ENCODE assay signal across 25 mouse cellular contexts in genomic region chr4:59596556-59596955, GRCm38 (mm10). TPM values are rescaled to one million over a fixed set of nuclear protein-coding genes. Genes with fewer than 3 reads are reported as not detected.
A peak's percentile ranks its signal among the peaks of the same experiment; 100 is the strongest.
DNase-seq lines count a peak whose midpoint lies in the region; ATAC-seq and TF ChIP-seq lines count a peak whose summit lies in the region.
"Had no signal": no experiment of that assay in that cellular context is flagged by ENCODE, and none has a peak within 500 bp of the region (broad histone marks: within the 10 kb centered on the region; RNA-seq: fewer than 3 reads in every experiment).

No protein-coding gene starts in this region.

- DNase-seq in A20 (ENCODE audit: low read depth, low spot score) (peak; percentile 63), CH12.LX (ENCODE audit: extremely low read depth) (no peak)
- no peak for DNase-seq in frontal cortex, postnatal 10 days (ENCODE audit: low spot score in 2 of 2)
- DNase-seq in yolk sac, embryonic 10.5 days (ENCODE audit: low spot score) = no peak
- no peak for DNase-seq in embryo, embryonic 11 days
- DNase-seq in urinary bladder, postnatal 14 days (ENCODE audit: low spot score) = no peak
- DNase-seq: adrenal gland, adult 2 months; adrenal gland, postnatal 10 days; adrenal gland, postnatal 25 days; cerebellum, adult 11 months; cerebellum, adult 18-20 months; cerebellum, adult 8-10 months; cerebellum, adult 9-11 months; cerebellum, postnatal 14 days; cerebellum, postnatal 36 days had no signal

- no peak for TF ChIP-seq CTCF in CH12.LX (conservative IDR thresholded peaks at IDR 0.05 in 1 of 2, IDR thresholded peaks at IDR 0.05 in 1 of 2; ENCODE audit: low read depth in 2 of 2, low read length in 2 of 2)

- no peak for TF ChIP-seq RAD21 in CH12.LX (IDR thresholded peaks at IDR 0.05; ENCODE audit: low read depth, low read length)

- H3K27ac ChIP-seq in CH12.LX (ENCODE audit: insufficient read depth, low read depth) = no peak overlapping the region; the same call in 1 of the 2 replicates
- H3K27ac ChIP-seq: embryonic facial prominence, embryonic 13.5 days; embryonic facial prominence, embryonic 15.5 days; forebrain, embryonic 10.5 days; forebrain, embryonic 12.5 days had no signal

- H3K27me3 ChIP-seq in CH12.LX (replicated peaks) = no peaks in the 10 kb centered on the region
- H3K27me3 ChIP-seq: embryonic facial prominence, embryonic 13.5 days; embryonic facial prominence, embryonic 15.5 days; forebrain, embryonic 12.5 days had no signal

- TF ChIP-seq EP300 in CH12.LX (IDR thresholded peaks at IDR 0.05; ENCODE audit: low read length) = peak; percentile 43; the same call in 1 of the 2 replicates

- no peak overlapping the region for H3K4me3 ChIP-seq in CH12.LX (replicated peaks in 1 of 3; ENCODE audit: low read depth in 2 of 3, low read length in 2 of 3, poor library complexity in 1 of 3)
- H3K4me3 ChIP-seq: embryonic facial prominence, embryonic 13.5 days; embryonic facial prominence, embryonic 15.5 days; erythroblast, embryonic 14.5 days; forebrain, embryonic 10.5 days; forebrain, embryonic 12.5 days had no signal

- peak; percentile 40 for ATAC-seq in granulocyte monocyte progenitor cell, adult 5-6 weeks (replicated peaks; ENCODE audit: poor library complexity, severe bottlenecking)
- peak; percentile 42 for ATAC-seq in megakaryocyte, adult 5-6 weeks (ENCODE audit: poor library complexity, severe bottlenecking)
- ATAC-seq: CD4-positive, CD25-positive, alpha-beta regulatory T cell, adult 4 months; forebrain, embryonic 14.5 days; forebrain, embryonic 16.5 days had no signal

- peaks cover 0 to 32% of the 10 kb centered on the region in 2 experiments; a peak in 2 of 4 replicates for H3K4me1 ChIP-seq in CH12.LX (ENCODE audit: control insufficient read depth in 1 of 2, insufficient read depth in 2 of 2)
- H3K4me1 ChIP-seq: embryonic facial prominence, embryonic 13.5 days; embryonic facial prominence, embryonic 15.5 days; forebrain, embryonic 10.5 days; forebrain, embryonic 12.5 days had no signal

- no peak overlapping the region for H3K9ac ChIP-seq in CH12.LX (ENCODE audit: insufficient read depth, low read depth)
- H3K9ac ChIP-seq: embryonic facial prominence, embryonic 13.5 days; embryonic facial prominence, embryonic 15.5 days; forebrain, embryonic 12.5 days had no signal

- no peak for TF ChIP-seq POLR2A in CH12.LX (IDR thresholded peaks at IDR 0.05; ENCODE audit: low read depth, low read length)

- H3K4me2 ChIP-seq in CH12.LX (ENCODE audit: insufficient read depth, low read depth, poor library complexity, severe bottlenecking) = peak overlapping the region; percentile 1; the same call in 1 of the 2 replicates
- H3K4me2 ChIP-seq: embryonic facial prominence, embryonic 13.5 days; embryonic facial prominence, embryonic 15.5 days; forebrain, embryonic 12.5 days had no signal

- H3K79me2 ChIP-seq in CH12.LX (replicated peaks; ENCODE audit: control insufficient read depth, extremely low read depth, insufficient read depth, poor library complexity, severe bottlenecking) = no peaks in the 10 kb centered on the region

- in situ Hi-C loops in CH12.LX (cut with MboI; ENCODE audit: low pct_ligation_motif_present, low pct_unique_long_range_greater_than_20kb, low sequenced_read_pairs) = no loop called here

- dilution Hi-C loops in CH12.LX (cut with MboI; ENCODE audit: extremely low pct_ligation_motif_present, extremely low pct_unique_long_range_greater_than_20kb, low sequenced_read_pairs) = no loop called here

- peaks cover 0 to 11% of the 10 kb centered on the region in 2 experiments for H3K36me3 ChIP-seq in CH12.LX (replicated peaks in 1 of 2; ENCODE audit: control insufficient read depth in 1 of 2, insufficient read depth in 1 of 2, low read length in 1 of 2)
- H3K36me3 ChIP-seq: embryonic facial prominence, embryonic 15.5 days; forebrain, embryonic 10.5 days; forebrain, embryonic 12.5 days had no signal

- H3K9me3 ChIP-seq in CH12.LX (replicated peaks; ENCODE audit: low read length) = no peaks in the 10 kb centered on the region
- H3K9me3 ChIP-seq: embryonic facial prominence, embryonic 13.5 days; embryonic facial prominence, embryonic 15.5 days; forebrain, embryonic 10.5 days; forebrain, embryonic 12.5 days had no signal

TF ChIP-seq in CH12.LX, 34 proteins besides CTCF, POLR2A, EP300 and RAD21:
- no peak for TF ChIP-seq ETS1 (conservative IDR thresholded peaks at IDR 0.05; ENCODE audit: low read depth, low read length)
- TF ChIP-seq USF1 (IDR thresholded peaks at IDR 0.05; ENCODE audit: low read depth, low read length) = no peak
- peak; percentile 10; the same call in 1 of the 2 replicates for TF ChIP-seq IRF4 (IDR thresholded peaks at IDR 0.05; ENCODE audit: low read depth, low read length)
- no peak for TF ChIP-seq NRF1 (IDR thresholded peaks at IDR 0.05; ENCODE audit: low read depth, low read length)
TF ChIP-seq in CH12.LX: peak in this region for 1.

RNA-seq across cellular contexts. Expression of gene Hsdl2, which starts 15.2 kb away (rescaled TPM):
- total RNA-seq in CH12.LX (2012; rRNA removed) (6.8 and 7.0 TPM in 2 replicates), CH12.LX (2014; rRNA removed) (9.7 and 11.1 TPM in 2 replicates)
- polyA plus RNA-seq in CH12.LX (2012; ENCODE audit: insufficient read length, low read depth) = 9.3 and 10.4 TPM in 2 replicates
- total RNA-seq in granulocyte monocyte progenitor cell, adult 5-6 weeks (2014; fragmentation: Nextera tagmentation) = 25.8 and 36.0 TPM in 2 replicates
- total RNA-seq in granulocyte monocyte progenitor cell, adult 5-6 weeks (2017) = 58.1 and 61.4 TPM in 2 replicates
- 22.2 and 23.5 TPM in 2 replicates for total RNA-seq in megakaryocyte, adult 5-6 weeks (2015)
- 22.3 and 27.6 TPM in 2 replicates for total RNA-seq in megakaryocyte, adult 5-6 weeks (2017)

RNA-seq across cellular contexts. Expression of gene E130308A19Rik, which starts 29.5 kb away (rescaled TPM):
- 2.4 and 3.4 TPM in 2 replicates for total RNA-seq in CH12.LX (2012; rRNA removed)
- 2.3 and 2.4 TPM in 2 replicates for total RNA-seq in CH12.LX (2014; rRNA removed)
- 2.3 and 3.1 TPM in 2 replicates for polyA plus RNA-seq in CH12.LX (2012; ENCODE audit: insufficient read length, low read depth)
- total RNA-seq in granulocyte monocyte progenitor cell, adult 5-6 weeks (2014; fragmentation: Nextera tagmentation) = 6.6 and 10.5 TPM in 2 replicates
- 2.2 and 6.1 TPM in 2 replicates for total RNA-seq in granulocyte monocyte progenitor cell, adult 5-6 weeks (2017)
- 3.6 and 4.6 TPM in 2 replicates for total RNA-seq in megakaryocyte, adult 5-6 weeks (2015)
- 1.9 and 2.0 TPM in 2 replicates for total RNA-seq in megakaryocyte, adult 5-6 weeks (2017)

RNA-seq across cellular contexts. Expression of gene Ptbp3, which starts 47.4 kb away (rescaled TPM):
- total RNA-seq in CH12.LX (2012; rRNA removed) (45.2 and 45.7 TPM in 2 replicates), CH12.LX (2014; rRNA removed) (81.4 and 85.9 TPM in 2 replicates)
- polyA plus RNA-seq in CH12.LX (2012; ENCODE audit: insufficient read length, low read depth) = 40.3 and 48.1 TPM in 2 replicates
- total RNA-seq in granulocyte monocyte progenitor cell, adult 5-6 weeks (2014; fragmentation: Nextera tagmentation) = 275 and 288 TPM in 2 replicates
- total RNA-seq in granulocyte monocyte progenitor cell, adult 5-6 weeks (2017) = 260 and 270 TPM in 2 replicates
- total RNA-seq in megakaryocyte, adult 5-6 weeks (2015) = 341 TPM in 2 replicates
- 283 and 309 TPM in 2 replicates for total RNA-seq in megakaryocyte, adult 5-6 weeks (2017)
